Mouse (Mus musculus): ENCODE data around the gene Atp5l.

The Atp5l gene

GRCm38 (mm10) chr9:44892664-44893063 lies 27.9 kb downstream of the Atp5l start:
- no peak for DNase-seq (ENCODE audit: low spot score)

GRCm38 (mm10) chr9:44891210-44891609 lies 29.3 kb downstream of the Atp5l start:
- no peak for DNase-seq (ENCODE audit: low spot score)

DNA sequence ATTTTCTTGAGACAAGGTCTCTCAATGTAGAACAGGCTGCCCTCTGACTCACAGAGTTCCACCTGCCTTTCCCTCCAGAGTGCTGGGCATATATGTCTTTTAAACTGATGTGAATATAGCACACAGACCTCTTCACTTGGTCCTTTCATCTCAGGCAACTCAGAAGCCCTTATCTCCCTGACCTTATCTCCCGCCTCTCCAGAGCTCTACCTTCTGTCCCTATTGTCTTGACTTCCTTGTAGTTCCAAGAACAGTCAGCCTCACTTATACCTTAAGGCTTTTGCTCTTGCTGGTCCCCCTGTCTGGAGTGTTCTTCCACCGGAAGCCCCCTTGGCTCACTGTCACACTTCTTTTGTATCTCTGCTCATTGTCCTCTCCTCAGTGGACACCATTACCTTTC lies 30.4 kb downstream of the Atp5l start:
- DNase-seq (ENCODE audit: low spot score), result no peak

GRCm38 (mm10) chr9:44888114-44888624 lies 32.4 kb downstream of the Atp5l start:
- no peak for DNase-seq (ENCODE audit: low spot score)

DNA sequence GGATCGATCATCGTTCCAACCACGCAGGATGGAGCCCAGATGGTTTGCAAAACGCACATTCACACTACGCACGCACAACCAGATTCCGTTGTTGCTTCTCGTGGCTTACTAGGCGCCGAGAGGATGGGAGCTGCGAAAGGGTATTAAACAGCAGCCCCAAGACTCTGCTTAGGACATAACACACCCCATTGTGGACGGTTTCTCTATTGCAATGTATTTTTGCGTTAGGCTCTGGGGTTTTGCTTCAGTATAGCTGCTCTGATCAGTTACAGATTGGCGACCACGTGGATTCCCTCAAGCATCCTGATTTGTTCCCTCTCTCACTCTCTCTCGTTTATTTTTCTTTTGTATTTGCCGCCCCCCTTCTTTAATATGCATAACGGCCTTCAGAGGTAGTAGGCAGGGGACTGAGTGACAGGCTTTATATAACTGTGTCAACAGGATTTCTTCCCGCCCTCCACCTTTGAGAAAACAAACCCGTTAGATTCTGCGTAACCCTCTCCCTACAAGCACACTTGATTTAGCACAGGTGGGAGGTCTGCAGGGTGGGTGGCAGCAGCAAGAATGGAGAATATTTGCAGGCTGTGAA lies 37.5 kb downstream of the Atp5l start:
- DNase-seq (ENCODE audit: low spot score), result no peak

- peak; percentile 73 for DNase-seq (ENCODE audit: low spot score)
Observed at GRCm38 (mm10) chr9:44882436-44882980, 38.0 kb downstream of the Atp5l start.

- peak; percentile 75 for DNase-seq (ENCODE audit: low spot score)
Observed at GRCm38 (mm10) chr9:44881941-44882435, 38.6 kb downstream of the Atp5l start.

DNA sequence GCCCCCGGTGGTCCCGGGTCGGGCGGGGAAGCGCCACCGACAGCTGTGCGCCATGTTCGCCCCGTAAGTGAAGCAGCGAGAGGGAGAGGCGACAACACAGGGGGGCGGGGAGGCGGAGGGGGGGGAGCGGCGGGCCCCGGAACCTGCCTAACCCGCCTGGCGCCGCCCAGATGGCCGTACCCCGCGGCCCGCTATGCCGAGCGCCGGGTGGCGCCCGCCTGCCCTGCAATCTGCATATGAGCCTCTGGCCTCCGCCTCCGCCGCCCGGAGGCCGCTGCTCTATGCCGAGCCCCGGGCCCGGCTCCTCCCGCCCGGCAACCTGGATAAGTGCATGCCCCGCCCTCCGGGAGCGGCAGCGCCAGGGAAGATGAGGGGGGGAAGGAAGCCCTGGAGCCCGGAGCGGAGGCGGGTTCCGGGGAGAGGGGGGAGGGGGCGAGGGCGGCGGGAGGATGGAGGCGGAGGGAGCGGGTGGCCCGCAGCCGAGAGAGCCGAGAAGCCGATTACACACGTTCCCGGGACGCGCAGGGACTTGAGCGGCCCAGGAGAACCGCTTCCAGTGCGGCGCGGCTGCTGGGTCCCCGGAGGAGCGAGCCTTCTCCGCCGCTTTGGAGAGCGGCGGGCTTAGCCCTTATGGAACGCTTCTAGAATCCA lies 39.2 kb downstream of the Atp5l start, which contains the start of gene Kmt2a:
Gene Kmt2a (minus strand): TSS at position 76 of the 651 bp plus-strand sequence.
- DNase-seq (ENCODE audit: low spot score), result peak; percentile 100

DNA sequence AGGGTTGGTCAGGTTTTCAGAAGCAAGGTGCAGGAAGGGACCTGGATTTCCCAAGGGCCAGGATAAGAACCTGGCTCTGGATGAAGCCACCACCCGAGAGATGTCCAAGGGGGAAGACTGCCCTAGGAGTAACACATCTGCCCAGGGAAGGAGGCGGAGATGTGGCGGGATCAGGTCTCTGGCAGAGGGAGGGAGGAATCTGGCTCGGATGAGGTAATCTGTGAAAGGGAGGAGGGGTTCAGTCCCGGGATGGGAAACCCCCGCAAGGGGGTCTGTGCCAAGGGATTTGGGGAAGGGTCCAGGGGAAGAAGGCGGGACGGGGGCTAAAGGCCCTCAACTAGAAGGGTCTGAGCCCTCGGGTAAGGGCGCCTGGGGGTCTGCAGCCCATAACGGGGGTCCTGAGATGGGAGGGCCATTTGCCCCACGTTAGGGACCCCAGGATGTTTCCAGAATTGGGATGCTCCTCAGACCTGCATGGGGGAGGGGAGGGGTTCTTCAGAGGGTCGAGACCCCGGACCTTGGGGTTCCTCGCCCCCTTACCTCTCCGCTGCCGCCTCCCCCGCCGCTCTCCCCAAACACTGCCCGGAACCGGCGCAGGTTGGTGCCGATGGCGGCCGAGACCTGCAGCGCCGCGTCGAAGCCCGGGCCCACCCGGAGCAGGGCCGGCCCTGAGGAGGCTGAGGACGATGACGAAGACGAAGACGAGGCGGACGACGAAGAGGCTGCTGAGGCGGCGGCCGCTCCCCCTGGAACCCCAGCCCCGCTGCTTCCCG lies 40.0 kb downstream of the Atp5l start:
- peak; percentile 65 for DNase-seq (ENCODE audit: low spot score)

DNA sequence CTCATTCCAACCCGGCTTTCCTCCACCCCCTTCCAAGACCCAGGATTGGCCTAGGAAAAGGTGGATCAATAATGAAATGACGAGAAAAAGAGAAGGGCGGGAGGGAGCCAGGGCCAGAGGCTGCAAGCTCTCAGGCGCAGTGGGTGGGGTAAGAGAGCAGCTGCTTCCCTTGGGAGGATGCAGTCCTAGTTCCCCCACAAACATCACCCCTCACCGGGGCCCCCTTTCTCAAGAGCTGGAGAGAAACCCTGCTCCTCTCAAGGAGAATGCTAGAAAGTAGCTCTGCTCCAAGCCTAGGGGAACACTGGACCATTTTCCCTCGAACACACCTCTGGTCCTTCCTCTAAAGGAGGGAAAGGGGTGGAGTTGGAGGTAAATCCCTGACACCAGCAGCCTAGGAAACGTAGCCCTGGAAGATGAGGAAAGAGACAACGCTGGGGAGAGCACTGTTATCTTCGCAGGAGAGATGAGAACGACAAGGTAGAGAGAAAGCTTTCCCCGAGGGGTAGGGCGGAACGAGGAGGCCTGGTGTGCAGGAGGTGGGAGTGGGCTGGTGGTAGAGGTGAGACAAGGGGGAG lies 40.8 kb downstream of the Atp5l start:
- peak; percentile 43 for DNase-seq (ENCODE audit: low spot score)

GRCm38 (mm10) chr9:44878776-44879500 lies 41.6 kb downstream of the Atp5l start:
- no peak for DNase-seq (ENCODE audit: low spot score)

DNA sequence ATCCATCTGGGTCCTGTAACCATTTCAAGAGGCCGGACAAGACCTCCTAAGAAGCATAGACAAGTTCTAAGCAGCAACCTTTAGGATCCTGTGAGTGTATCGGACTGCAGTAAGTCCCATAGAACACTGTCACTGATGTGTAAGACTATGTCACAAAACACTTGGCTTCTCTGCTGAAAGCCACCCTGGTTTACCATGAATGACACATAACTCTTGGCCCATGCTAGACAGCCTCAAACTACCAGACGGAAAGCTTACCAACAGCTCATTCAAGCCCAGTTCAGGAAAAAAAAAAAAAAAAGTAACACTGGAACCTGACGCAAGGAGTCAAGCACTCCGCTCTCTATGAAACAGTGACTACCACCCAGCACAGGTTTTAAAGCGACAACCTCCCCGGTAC lies 42.9 kb downstream of the Atp5l start:
- no peak for DNase-seq (ENCODE audit: low spot score)

DNA sequence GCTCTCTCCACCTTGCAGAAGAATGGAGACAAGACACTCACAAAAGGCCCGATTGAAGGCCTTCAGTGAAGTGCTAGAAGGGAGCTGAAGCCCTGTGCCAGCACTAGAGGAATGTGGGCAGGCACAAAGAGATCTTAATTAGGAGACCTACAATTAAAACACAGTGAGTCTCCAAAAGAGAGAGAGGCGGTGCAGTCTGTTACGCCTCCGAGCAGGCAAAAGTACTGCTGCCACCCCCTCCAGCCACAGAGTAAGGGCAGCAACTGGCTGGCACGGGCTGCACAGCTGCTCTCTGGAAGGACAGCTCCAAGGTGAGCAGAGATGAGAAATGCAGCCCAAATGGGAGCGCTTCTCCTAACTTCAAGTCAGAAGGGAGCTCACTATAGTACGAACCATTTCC lies 45.1 kb downstream of the Atp5l start:
- DNase-seq (ENCODE audit: low spot score), result no peak

DNA sequence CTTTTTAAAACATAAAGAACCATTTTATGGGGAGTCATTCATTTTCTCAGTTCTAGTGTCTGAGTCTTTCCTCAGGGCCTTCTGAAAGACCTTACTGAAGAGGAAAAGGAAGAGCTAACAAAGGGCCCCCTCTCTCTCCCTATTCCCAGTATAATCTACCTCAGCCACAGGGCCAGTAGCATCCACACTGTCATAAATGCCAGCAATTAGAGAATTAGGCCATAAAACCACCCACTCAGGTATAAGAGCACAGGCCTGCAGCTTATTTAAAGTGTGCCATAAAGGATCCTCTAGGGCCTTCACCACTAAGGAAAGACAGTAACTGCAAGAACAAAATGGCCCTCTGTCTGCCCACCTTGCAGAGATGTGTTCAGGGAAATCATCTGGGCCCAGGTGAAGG lies 46.3 kb downstream of the Atp5l start:
- DNase-seq (ENCODE audit: low spot score), result no peak

GRCm38 (mm10) chr9:44873665-44874064 lies 46.9 kb downstream of the Atp5l start:
- no peak for DNase-seq (ENCODE audit: low spot score)

- DNase-seq (ENCODE audit: low spot score), result no peak
Observed at GRCm38 (mm10) chr9:44868336-44869094, 52.0 kb downstream of the Atp5l start.

DNA sequence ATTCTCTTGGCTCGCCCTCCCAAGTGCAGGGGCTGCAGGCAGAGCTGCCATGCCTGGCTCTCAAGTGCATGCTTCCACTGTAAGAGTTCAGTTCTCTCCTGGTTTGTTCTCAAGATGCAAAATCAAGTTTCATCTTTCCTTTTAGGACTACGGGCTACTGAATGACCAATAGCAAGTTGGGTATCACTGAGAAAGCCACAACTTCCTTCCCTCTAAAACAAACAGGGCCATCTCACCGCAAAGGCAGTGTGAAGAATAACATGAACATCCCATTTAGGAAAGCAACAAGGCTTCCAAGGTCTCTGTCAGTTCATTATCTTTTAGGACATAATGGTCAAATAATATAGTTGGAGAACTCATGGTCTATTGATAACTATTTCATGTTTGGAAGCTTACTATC lies 52.9 kb downstream of the Atp5l start:
- DNase-seq (ENCODE audit: low spot score), result no peak

DNA sequence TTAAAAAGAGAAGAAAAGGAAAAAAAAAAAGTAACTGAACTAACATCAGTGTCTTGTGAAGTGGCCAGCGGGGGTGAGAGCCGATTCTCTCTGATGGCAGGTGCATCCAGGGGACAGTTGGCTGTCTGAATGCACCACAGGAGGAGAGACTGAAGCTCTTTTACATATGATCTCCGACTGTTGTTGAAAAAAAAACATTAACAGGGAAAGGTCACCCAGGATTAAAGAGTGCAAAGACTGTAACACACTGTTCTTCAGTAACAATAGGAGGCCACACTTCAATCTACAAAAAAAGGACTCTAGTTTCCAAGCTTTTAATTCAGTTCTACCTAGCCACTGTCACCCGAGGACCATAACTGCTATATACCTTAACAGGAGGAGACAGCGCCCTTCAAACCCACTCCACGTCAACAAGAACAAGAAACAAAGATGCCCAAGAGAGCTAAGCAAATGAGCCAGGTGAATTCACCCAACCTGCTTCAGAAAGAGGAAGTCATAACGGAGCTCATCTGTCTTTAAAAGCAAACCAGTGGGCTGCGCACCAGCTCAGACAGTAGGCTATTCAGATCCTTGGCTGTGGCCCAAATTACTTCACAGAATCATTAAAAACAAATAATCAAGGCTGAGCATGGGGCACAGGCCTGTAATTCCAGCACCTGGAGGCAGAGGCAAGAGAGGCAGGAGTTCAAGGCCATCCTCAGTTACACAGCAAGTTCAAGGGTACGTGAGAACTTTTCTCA lies 53.9 kb downstream of the Atp5l start:
- no peak for DNase-seq (ENCODE audit: low spot score)

All from testis, postnatal 10 days (tissue).